Mouse (Mus musculus) gastrocnemius, postnatal 25 days (tissue): ENCODE results near the gene Fermt3. TPM values are rescaled to one million over a fixed set of nuclear protein-coding genes. Genes with fewer than 3 reads are reported as not detected.
"Not testable (repeated sequence)": the region's sequence is repeated elsewhere in the genome, so short reads cannot be mapped to it uniquely, and the experiment has no call there.

ENCODE experiments used
- DNase-seq: peaks from one replicate; pipeline ENCODE4 v3.0.0; 2022
- total RNA-seq, 2 experiments: library from RNA; stranded (reverse); gene quantifications; 1 replicate in 1 of 2; 2 replicates in 1 of 2; pipeline ENCODE4 v1.2.3; 2021

The Fermt3 gene
- total RNA-seq, 2 experiments from 2014 or later: 0.84 to 1.2 TPM

DNA sequence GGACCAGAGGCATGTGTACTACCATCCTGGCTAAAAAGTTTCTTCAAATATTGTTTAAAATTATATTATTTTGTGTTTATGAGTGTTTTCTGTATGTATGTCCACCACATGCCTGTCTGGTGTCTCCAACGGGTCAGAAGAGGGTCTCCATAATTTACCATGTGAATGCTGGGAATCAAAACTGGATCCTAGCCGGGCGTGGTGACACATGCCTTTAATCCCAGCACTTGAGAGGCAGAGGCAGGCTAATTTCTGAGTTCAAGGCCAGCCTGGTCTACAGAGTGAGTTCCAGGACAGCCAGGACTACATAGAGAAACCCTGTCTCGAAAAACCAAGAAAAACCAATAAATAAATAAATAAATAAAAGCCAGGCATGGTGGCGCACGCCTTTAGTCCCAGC lies 28.1 kb downstream of the Fermt3 start:
- DNase-seq: not testable (repeated sequence)

DNA sequence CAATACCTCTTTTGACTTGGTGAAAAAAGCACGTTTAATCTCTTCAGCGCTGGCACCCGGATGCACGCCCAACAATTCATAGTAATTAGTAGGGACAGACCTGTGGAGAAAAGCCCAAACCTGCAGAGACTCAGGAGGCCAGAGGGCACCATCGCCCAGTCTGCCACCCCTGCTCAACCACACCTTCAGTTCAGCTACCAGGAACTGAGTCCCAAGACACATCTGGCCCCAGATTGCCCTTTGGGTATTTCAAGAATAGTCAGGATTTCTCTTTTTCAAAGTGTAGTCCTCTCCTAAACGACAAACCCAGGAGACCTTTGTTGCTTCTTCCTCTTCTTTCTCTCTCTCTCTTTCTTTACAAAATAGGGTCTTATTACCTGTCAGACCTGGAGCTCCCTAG lies 28.6 kb downstream of the Fermt3 start:
- DNase-seq: no peak

DNA sequence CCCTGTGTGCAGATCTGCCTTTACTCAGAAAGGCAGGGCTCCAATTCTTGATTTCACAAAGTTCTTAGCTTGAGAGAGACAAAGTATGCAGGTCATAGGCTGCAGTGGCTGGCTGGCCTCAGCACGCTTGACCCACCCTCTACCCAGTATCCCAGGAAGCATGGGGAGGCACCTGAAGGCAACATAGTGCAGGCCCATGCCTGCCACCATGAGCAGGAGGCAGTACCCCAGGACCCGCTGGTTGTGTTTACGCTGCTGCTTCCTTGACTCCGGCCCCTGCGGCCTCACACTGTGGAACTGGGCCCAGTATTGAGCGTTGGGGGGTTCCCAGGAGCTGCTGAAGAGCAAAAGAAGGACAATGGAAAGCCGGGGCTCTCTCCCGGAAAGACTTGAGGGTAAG lies 30.0 kb downstream of the Fermt3 start:
- no peak for DNase-seq

DNA sequence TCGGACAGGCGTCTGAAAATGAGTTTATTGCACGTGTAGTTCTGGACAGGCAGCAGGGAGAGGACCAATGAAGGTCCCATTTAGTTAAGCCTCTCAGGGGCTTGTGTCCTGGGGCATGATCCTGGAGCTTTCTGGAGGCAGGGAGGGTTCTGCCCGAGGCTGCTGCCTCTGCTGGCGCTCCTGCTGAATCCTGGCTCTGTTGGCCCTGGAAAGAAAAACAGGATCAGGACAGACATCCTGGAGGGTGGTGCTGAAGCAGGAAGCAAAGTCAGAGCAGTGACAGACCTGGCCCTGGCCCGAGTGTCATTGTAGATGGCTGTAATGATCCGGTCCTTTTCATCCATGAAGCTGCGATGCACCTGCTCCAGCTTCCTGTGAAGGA lies 31.4 kb downstream of the Fermt3 start:
- DNase-seq: no peak

DNA sequence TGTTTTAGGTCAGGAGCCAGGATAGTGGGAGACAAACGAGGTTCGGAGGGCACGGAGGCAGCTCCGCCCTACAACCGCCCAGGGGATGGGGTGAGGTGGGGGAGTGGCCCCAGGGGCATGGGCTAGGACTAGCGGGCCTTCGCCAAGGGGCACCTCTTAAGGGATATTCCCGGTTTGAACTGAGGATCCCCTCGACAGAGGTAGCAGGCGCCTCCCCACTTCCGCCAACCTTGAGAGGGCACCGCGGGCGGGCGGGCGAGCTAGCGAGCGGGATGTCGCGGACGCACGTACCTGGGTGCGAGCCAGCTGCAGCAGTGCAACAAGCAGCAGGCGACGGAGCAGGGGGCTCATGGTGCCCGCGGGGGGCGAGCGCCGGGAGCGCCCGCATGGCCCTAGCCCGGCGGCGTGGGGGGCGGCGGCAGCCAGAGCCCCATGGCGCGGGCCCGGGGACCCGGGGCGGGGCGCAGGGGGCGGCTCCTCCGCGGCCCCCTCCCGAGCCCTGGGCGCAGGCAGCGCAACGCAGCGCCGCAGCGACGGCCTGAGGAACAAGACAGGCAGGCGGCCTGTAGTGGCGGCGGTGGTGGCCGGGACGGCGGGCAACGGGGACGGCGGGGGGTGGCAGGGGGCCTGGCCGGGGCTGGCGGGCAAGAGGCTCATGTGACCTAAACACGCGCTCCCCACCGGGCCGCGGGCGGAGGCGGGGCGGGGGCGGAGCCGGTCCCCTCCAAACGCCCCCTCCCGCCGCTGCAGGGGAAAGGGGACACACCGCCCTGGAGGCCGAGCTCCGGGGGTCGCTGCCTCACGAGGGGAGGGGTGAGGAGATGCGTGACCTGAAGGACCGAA lies 32.0 kb downstream of the Fermt3 start, which contains the start of gene Vegfb:
TSS of gene Vegfb (minus strand) at position 591 of the 843 bp plus-strand sequence.
- DNase-seq: peak; percentile 77

DNA sequence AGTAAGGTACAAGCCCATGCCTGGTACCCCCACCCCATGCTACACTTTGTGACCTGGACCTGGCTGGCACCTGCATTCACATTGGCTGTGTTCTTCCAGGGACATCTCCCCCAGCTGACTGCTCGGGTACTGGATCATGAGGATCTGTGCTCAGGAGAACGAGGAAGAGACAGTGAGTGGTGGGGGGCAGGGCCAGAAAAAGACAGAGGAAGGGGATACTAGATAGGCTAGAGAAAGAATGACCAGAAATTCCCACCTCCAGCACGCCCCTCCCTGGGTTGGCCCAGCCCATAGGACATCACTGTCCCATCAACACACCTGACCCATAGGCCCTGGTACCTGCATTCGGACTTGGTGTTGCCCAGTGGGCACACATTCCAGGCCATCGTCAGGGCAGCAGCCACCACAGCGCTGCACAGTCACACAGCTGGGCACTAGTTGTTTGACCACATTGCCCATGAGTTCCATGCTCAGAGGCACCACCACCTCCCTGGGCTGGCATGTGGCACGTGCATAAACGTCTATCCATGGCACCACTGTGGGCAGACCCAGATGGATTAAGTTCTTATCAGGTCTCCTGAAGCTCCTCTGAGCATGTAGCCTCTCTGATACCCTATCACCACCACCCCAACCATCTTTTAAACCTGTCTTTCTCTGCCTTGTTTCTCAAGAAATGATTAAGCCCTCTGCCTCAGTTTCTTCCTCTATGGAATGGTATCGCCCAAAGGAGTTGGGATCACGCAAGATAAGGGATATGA lies 33.1 kb downstream of the Fermt3 start:
- no peak for DNase-seq

DNA sequence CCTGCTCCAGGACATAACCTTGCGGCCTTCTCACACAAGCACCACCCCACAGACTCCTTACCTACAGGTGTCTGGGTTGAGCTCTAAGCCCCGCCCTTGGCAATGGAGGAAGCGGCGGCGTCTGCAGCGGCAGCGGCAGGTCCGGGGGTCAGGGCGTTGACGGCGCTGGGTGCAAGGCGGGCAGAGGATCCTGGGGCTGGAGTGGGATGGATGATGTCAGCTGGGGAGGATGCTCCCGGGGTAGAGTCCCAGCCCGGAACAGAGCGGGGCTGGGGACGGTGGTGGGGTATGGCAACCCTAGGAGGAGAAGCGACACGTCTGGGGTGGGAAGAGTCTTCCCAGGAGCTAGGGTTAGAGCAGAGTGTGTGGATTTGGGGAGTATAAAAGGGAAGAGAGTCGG lies 34.0 kb downstream of the Fermt3 start:
- no peak for DNase-seq

- DNase-seq: no peak
Observed at GRCm38 (mm10) chr19:6983621-6984020, 35.6 kb downstream of the Fermt3 start.

DNA sequence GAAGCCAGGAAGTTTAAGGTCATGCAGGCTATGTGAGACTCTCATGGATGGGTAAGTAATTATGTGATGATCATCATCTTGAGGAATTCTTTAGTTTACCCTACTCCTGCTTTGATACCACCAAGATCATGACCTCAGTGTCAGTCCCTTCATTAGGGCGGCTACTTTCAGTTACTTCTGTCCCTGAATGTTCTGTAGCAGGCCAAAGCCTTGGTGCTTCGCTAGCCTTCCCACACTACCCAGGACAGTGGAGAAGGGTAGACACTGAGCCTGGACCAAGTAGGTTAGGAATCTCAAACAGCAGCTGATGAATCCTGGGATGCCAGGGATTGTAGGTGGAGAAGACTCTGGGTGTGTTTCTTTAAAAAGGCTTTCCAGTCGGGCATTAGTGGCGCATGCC lies 37.8 kb downstream of the Fermt3 start:
- DNase-seq: no peak

GRCm38 (mm10) chr19:6980381-6981093 lies 38.7 kb downstream of the Fermt3 start, which contains the start of gene Fkbp2:
Fkbp2 (minus strand) TSS chr19:6980501.
- peak; percentile 98 for DNase-seq

GRCm38 (mm10) chr19:6979486-6980380 lies 39.5 kb downstream of the Fermt3 start:
- DNase-seq: peak; percentile 99

- peak; percentile 66 for DNase-seq
Observed at GRCm38 (mm10) chr19:6979001-6979479, 40.2 kb downstream of the Fermt3 start.

DNA sequence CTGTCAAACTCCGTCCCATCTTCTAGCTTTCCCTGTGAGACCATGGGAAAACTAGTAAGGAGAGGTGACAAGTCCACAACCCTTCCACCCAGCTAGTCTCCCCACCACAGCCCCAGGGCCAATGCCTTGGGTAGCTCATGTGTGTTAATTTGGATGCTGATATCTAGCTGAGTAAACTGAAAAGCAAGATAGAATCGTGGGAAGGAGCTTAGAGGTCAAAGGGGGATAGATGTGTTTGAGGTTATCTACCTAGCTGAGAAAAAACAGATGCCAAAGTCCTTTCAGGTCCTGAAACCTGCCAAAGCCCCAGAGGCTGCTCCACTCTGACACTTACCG lies 40.7 kb downstream of the Fermt3 start:
- DNase-seq: no peak

GRCm38 (mm10) chr19:6977759-6978638 lies 41.3 kb downstream of the Fermt3 start:
- no peak for DNase-seq

DNA sequence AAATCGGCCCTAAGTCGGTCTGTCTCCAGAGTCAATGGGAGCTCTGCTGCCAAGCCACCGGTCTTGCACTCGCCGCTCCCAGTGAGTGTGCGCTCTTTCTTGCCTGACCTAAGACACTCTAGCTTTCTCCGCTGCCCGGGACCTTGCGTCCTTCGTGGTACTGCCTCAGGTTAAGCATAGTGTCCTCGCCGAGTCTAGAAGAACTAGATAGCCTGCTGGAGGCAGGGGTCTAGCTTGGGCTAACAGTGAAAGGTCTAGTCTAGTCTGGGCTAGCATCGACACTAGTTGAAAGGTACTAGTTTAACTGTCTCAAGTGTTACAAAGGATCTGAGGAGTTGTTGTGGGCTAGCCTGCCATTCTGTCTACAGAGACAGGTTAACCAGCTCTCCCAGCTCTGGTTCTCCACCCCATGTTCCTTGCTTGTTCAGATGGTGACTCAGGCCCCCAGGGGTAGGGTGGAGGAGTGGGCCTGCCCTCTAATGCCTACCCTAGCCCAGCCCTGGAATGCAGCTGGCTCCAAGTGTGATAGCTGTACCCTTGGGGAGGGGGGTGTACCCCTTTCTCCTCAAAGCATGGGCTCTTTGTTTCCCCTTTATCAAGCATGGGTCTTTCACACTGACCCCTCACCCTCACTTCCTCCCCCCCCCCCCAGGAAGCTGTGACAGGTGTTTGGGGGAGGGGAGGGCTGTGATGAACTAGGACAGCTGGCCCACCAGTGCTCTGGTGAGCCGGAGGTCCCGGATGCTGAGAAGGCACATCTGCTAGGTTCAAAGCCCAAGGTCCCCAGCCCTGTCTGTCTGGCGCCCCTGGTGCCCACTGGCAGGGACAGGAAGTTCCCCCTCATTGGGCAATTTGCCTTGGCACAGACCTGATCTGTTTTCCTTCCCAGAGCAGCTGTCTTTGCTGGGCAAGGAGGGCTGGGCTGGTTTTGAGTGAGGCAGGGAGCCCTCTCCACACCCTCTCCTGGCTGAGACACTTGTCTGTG lies 43.4 kb downstream of the Fermt3 start, which contains the start of gene Plcb3:
TSS of gene Plcb3 (minus strand) at position 934 of the 985 bp plus-strand sequence.
- DNase-seq: peak; percentile 89

DNA sequence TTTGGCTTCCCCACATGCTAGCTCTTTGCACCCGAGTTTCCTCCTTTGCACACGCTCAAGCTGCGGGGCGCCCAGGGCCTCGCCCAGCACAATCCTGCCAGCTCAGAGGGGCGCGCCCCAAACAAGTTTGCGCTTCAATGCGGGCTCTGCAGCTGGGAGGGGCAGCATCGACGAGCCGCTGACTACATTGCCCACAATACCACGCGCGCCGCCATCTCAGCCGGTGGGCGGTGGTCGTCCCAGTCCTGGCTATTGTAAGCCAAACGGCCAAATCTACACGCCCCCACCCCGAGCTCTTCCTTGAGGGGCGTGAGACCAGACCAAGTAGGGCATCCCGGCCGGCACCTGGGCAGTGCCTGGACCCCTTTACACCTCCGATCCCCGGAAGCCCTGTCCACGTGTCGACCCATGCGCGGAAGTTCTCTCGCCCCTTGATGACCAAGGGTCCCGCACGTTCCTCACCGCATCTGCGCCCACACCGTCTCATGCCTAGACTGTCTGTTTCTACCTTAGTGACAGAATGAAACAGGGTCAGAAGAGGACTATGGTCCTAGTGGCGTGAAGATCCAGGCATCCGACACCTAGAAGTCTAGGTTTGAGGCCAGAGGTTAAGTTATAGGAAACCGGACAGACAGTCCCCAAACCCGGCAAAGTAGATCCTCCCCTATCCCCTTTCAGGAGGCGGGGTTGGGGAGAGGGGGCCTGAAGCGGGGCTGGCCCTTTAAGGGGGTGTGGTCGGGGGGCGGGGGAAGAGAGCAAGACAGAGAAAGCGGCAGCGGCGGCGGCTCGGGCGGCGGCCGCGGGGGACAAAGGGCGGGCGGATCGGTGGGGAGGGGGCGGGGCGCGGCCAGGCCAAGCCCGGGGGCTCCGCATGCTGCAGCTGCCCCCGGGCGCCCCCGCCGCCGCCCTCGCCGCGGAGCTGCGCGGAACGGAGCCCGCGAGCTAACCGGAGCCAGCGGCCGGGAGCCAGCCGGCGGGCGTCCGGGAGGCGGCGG lies 44.8 kb downstream of the Fermt3 start, which contains the start of gene Ppp1r14b:
TSS of gene Ppp1r14b (plus strand) at position 758 of the 995 bp plus-strand sequence.
- peak; percentile 88 for DNase-seq

DNA sequence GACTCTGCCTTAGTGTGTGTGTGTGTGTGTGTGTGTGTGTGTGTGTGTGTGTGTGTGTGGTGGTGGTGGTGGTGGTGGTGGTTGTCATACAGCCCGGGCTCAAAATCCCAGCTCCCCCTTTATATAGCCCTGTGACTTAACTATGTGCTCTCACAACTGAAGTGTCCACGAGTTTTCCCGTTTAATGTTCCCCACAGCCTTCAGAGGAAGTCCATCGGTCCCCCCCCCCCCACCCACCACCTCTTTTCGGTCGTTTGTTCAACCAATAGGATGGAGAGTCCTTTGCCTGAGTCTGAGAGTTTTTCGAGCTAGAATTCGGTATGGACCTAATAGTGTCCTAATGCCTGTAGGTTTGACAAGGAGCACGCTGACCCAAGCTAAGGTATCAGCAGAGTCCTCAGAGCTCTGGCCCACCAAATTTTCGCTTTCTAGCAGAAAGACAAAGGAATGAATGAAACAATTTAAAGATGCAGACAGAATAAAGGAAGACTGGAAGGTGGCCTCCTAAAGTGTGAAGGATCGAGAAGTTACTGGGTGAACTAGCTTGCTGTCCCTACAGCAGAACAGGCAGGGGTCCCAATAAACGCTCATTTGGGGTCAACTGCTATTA lies 45.6 kb downstream of the Fermt3 start:
- DNase-seq: no peak
